Mouse (Mus musculus) bone marrow macrophage, adult 2 months (primary cell): ENCODE results near the gene Sfxn3. TPM values are rescaled to one million over a fixed set of nuclear protein-coding genes. Genes with fewer than 3 reads are reported as not detected.

Experiments used
- H3K27ac ChIP-seq: 2 replicates; pipeline ENCODE4 v1.5.1; 2012; ENCODE audit warnings: low read depth, low read length; ENCODE audit not compliant: insufficient read depth
- H3K4me1 ChIP-seq: 2 replicates; pipeline ENCODE4 v1.6.1; 2012; ENCODE audit warnings: low read length; ENCODE audit not compliant: control insufficient read depth, insufficient read depth
- H3K4me3 ChIP-seq: 2 replicates; pipeline ENCODE4 v1.5.1; 2012; ENCODE audit warnings: mild to moderate bottlenecking, low read length, moderate library complexity; ENCODE audit not compliant: insufficient read depth
- CTCF ChIP-seq: IDR thresholded peaks from 2 replicates; pipeline ENCODE4 v1.5.1; 2012; ENCODE audit warnings: low read depth, mild to moderate bottlenecking, low read length, moderate library complexity
- POLR2A ChIP-seq: IDR thresholded peaks from 2 replicates; pipeline ENCODE4 v1.6.1; 2012; ENCODE audit warnings: mild to moderate bottlenecking, low read depth, low read length, borderline replicate concordance
- polyA plus RNA-seq: library from polyadenylated mRNA; stranded (reverse); fragments of >200 nt; gene quantifications from 2 replicates; pipeline ENCODE4 v1.2.4, GENCODE M21; 2012; ENCODE audit not compliant: missing spikeins, insufficient read depth, insufficient read length

Gene Sfxn3
- 45.1 and 45.7 TPM in 2 replicates for polyA plus RNA-seq

DNA sequence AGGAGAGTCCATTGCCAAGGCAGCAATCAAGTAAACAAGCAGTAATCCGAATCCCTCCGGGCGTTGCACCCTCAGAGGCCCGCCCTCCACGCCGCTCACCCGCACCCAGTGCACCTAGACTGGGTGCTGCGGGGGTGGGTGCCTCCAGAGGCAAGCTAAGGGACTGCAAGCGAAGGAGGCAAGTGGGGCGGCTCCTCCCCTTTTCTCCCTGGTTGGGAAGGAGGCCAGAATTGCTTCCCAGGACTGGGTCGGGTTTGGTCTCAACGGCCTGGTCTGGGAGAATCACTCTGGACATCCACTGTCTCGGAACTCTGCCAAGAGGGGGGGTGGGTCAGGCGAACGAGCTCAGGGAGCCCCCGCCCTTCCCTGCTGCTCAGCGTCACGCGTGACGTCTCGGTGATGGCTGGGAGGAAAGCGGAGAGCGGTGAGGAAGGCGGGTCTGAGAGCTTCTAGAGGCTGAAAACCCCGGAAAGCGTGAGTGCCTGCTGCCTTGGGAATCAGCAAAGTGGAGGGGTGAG lies at the start of gene Sfxn3:
TSS of gene Sfxn3 (plus strand) at position 87 of the 518 bp plus-strand sequence.
- H3K4me1 ChIP-seq = peaks cover 19% of the 10 kb centered on the region
- no peak for TF ChIP-seq CTCF
- H3K27ac ChIP-seq = peak within 1 kb of the TSS; percentile 75
- peak within 1 kb of the TSS; percentile 67 for H3K4me3 ChIP-seq

DNA sequence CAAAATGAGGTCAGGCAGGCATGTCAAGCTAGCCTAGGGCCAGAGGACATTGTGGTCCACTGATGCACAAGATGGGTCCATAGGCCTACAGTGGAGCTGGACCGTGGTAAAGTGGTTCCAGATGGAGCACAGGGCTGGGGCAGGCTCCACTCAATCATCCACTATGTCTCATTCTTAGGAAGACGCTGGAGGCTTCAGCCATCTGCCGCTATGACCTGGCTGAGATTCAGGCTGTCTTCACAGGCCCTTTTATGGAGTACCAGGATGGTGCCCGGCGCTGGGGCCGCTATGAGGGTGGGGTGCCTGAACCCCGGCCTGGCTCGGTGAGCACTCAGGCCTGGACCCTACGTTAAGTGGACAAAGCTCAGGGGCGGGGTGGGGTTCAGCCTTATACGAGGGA lies 49.5 kb upstream of the Sfxn3 start:
- Histone ChIP-seq H3K4me3 (no peak overlapping the region), H3K27ac (no peak overlapping the region), H3K4me1 (no peaks in the 10 kb centered on the region)
- TF ChIP-seq POLR2A = no peak
- TF ChIP-seq CTCF = no peak

DNA sequence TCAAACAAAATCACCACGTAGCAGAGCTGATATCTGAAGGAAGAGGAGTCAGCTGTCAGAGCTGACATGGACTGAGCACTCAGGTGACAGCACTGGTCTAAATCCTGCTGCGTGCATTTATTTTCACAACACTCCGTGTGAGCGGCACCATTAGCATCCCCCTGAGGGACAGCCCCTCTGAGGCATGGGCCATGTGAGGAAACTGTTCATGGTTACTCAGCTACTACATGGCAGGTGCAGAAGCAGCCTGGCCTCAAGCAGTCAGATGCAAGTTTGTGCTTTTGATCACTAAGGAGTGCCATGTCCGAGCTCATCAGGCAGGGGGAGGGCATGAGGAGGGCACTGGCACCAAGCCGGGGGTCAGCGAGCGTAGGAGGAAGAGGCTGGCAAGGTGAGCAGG lies 47.7 kb upstream of the Sfxn3 start:
- TF ChIP-seq CTCF (no peak), POLR2A (no peak)
- H3K4me3 ChIP-seq = no peak overlapping the region
- no peak overlapping the region for H3K27ac ChIP-seq
- no peaks in the 10 kb centered on the region for H3K4me1 ChIP-seq

DNA sequence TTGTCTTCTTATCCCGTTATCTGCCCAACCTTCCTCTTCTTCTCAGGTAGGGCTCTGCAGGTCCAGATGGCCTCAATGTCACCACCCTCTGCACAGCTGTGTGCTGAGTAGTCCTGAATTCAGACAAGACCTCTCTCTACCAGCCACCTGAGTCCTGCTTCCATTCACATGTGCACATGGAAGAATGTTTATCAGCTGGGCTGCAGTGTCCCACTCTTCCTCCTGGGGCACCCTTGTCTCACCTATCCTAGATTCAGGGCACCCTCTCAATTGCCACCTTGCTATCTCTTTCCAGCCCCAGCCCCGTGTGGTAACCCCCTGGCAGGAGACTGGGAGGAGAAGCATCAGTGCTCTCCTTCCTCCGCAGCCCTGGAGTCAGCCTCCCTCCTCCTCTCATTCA lies 45.0 kb upstream of the Sfxn3 start:
- TF ChIP-seq CTCF (peak; percentile 9; the same call in 1 of the 2 replicates), POLR2A (no peak)
- no peak overlapping the region for H3K27ac ChIP-seq
- H3K4me3 ChIP-seq = no peak overlapping the region
- peaks cover 4% of the 10 kb centered on the region for H3K4me1 ChIP-seq

DNA sequence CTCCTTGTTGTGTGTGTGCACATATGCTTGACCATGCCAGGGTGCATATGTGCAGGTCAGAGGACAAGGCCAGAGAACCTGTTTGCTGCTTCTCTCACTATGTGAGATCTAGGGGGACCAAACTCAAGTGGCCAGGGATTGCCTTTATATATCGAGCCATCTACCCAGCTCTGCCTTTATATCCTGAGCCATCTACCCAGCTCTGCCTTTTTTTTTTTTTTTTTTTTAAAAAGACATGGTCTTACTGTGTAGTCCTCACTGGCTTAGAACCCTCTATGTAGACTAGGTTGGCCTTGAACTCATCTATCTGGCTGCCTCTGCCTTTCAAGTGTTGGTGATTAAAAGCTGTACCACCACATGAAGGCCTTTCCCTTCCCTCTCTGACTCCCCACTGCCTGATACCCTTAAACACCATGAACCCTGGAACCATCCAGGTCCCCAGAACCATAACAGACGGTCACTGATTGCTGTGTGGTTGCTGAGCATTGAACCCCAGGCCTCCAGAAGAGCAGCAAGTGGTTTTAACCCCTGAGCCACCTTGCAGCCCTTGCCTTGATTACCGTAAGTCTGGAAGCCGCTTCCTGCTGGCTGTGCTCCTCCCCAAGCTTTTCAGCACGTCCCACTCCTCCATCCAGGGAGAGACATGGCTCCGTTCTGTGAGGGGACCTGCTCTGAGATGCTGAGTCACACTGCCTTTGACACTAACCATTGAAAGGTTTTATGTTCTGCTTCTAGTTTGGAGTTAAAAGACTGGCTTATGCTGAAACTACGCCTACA lies 43.4 kb upstream of the Sfxn3 start:
- Histone ChIP-seq H3K4me3 (no peak overlapping the region), H3K4me1 (peaks cover 10% of the 10 kb centered on the region)

DNA sequence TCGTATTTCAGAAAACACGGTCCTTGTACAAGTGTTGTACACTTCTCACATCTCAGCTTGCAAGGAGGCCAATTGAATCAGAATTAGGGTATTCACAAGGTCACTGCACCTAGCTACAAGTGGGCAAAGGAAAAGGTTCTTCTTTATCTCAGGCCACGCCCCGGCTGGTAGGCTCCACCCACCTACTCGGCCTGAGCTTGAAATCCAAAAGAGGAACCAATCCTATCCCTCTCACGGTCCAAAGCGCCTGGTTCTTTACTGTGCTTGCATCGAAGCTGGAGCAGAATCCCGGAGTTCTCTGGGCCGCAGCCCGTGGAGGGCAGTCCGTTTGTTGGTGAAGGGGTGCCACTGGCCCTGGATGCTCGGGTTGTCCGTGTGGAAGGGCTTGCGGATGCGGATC lies 41.9 kb upstream of the Sfxn3 start, which contains the start of gene Twnk:
TSS of gene Twnk (plus strand) at position 220 of the 400 bp plus-strand sequence.
- H3K4me1 ChIP-seq = peaks cover 10% of the 10 kb centered on the region
- 0 out of 2 replicates have a peak, but pooled peaks have one; percentile 39 for TF ChIP-seq POLR2A
- TF ChIP-seq CTCF = no peak
- peak within 1 kb of the TSS; percentile 79 for H3K27ac ChIP-seq
- H3K4me3 ChIP-seq = peak within 1 kb of the TSS; percentile 92

More for the DNA sequence above, 43.4 kb upstream of the Sfxn3 start:
- TF ChIP-seq CTCF = no peak
- no peak for TF ChIP-seq POLR2A
- H3K27ac ChIP-seq = no peak overlapping the region

DNA sequence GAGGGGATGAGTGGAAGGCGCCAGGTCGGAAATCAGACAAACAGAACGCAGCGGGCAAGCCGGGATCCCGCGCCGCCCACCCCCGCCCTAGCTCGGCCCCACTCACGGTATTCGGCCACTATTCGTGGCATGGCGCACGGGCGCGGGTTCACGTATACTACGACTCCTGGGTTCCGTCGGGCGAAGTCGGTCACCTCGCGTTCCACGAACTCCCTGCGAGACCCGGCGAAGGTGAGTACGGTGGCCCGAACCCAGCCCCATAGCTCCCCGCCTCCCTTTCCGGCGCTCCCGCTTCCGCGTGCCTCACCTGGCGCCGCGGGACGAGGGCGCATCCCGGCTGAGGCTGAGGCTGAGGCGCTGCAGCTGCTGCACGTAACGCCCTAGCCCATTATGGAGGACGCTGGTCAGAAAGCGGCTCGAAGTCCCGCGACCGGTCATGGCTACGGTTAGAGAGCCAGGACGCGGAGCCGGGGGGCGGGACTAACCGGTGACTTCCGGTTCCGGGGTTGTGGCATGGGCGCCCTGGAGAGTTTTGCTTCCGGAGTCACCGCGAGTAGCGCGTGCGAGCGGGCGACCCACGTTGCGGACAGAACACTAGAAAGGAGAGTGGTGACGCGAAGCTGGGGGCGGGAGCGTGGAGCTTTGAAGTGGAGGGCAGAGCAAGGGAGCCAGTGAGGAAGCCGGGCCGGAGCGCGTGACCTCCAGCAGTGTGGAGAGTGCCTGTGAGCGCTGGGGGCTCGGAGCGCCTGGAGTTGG lies 41.2 kb upstream of the Sfxn3 start, which contains the start of gene Mrpl43:
TSS of gene Mrpl43 (minus strand) at position 486 of the 756 bp plus-strand sequence.
- peak within 1 kb of the TSS; percentile 79 for H3K27ac ChIP-seq
- peaks cover 10% of the 10 kb centered on the region for H3K4me1 ChIP-seq
- peak within 1 kb of the TSS; percentile 92 for H3K4me3 ChIP-seq
- TF ChIP-seq CTCF (no peak), POLR2A (no peak)

DNA sequence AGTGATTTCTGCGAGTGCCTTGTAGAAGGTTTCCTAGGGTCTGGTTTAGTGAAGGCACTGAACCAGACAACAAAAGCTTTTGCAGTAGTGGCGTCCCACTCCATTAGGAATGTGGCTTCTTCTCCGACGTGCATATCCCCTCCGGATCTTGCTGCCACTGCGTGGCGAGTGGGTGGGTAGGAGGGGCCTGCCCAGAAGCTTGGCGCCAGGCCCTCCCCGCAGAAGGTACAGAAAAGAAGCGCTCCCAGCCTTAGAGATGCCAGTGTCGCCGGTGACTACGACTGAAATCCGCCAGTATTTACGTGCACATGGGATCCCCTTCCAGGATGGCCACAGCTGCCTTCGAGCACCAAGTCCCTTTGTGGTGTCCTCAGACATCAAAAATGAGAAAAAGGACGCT lies 40.3 kb upstream of the Sfxn3 start:
- peak overlapping the region; percentile 92 for H3K4me3 ChIP-seq
- TF ChIP-seq POLR2A (no peak), CTCF (no peak)
- H3K27ac ChIP-seq = peak overlapping the region; percentile 79
- peaks cover 10% of the 10 kb centered on the region for H3K4me1 ChIP-seq

DNA sequence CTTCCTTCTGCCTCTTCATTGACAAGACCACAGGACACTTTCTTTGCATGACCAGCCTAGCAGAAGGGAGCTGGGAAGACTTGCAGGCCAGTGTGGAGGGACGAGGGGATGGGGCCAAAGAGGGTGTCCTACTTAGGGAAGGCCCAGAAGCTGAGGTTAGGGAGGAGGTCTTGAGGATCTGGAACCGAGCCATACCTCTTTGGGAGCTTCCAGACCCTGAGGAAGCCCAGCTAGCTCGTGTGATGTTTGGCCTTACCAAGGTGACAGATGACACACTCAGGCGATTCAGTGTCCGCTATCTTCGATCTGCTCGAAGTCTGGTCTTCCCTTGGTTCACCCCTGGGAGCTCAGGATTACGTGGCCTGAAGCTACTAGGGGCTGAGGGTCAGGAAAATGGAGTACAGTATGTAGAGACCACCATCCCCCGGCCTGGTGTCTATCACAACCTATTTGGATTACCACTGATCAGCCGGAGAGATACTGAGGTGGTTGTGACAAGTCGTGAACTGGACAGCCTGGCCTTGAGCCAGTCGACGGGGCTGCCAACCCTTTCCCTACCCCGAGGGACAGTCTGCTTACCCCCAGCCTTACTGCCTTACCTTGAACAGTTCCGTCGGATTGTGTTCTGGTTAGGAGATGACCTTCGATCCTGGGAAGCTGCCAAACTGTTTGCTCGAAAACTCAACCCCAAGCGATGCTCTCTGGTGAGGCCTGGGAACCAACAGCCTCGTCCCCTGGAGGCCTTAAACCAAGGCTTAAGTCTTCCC lies 39.7 kb upstream of the Sfxn3 start:
- TF ChIP-seq POLR2A (no peak), CTCF (no peak)
- Histone ChIP-seq H3K27ac (peak overlapping the region; percentile 79; the same call in 1 of the 2 replicates), H3K4me3 (peak overlapping the region; percentile 92), H3K4me1 (peaks cover 10% of the 10 kb centered on the region)
